Comparison of ENCODE assay signal across 22 mouse cellular contexts in the genomic region with DNA sequence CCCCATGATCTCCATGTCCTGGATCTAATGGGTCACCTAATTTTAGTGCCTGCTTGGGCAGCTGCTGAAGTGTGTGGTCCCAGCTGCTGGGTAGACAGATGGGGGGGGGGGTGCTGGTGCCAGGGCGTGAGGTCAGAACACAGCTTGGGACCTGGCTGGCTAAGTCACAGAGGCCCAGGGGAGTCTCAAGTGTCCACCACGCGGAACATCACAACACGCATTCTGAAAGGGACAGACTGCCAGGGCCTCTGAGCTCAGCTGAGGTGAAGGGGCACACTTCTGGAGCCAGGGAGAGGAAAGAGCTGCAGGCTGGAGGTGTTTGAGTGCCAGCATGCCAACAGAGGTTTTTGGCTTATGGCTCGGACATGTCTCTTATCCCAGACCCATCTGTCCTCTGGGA. TPM values are rescaled to one million over a fixed set of nuclear protein-coding genes. Genes with fewer than 3 reads are reported as not detected.
DNase-seq lines count a peak whose midpoint lies in the region; ATAC-seq lines count a peak whose summit lies in the region.
"Had no signal": no experiment of that assay in that cellular context is flagged by ENCODE, and none has a peak within 500 bp of the region (broad histone marks: within the 10 kb centered on the region; RNA-seq: fewer than 3 reads in every experiment).

No protein-coding gene starts in this region.

- no peak overlapping the region for H3K4me2 ChIP-seq in heart, embryonic 11.5 days
- H3K4me2 ChIP-seq: embryonic facial prominence, embryonic 15.5 days; forebrain, embryonic 15.5 days; hindbrain, embryonic 15.5 days had no signal

- intact Hi-C loops in heart, postnatal 10 days (cut with DNase I) = loop anchor here (5.0 kb wide), 1 partner anchor 112 kb away; no protein-coding TSS in a partner anchor
- intact Hi-C loops in left cerebral cortex, postnatal 36 days (cut with DNase I) = no loop called here

- 0 out of 2 replicates have a peak, but pooled peaks have one; percentile 31 for ATAC-seq in heart, embryonic 11.5 days (replicated peaks; ENCODE audit: insufficient number of reproducible peaks, low FRiP score, low TSS enrichment)
- ATAC-seq: forebrain, embryonic 15.5 days; intestine, postnatal 0 days had no signal

- no peak overlapping the region for H3K27ac ChIP-seq in heart, embryonic 11.5 days (ENCODE audit: low read depth, low read length)
- H3K27ac ChIP-seq: embryonic facial prominence, embryonic 15.5 days; forebrain, embryonic 15.5 days; hindbrain, embryonic 15.5 days had no signal

- H3K4me3 ChIP-seq in heart, embryonic 11.5 days (ENCODE audit: low read depth, low read length) = no peak overlapping the region
- H3K4me3 ChIP-seq: embryonic facial prominence, embryonic 15.5 days; erythroblast, embryonic 14.5 days; forebrain, embryonic 15.5 days; hindbrain, embryonic 15.5 days had no signal

- H3K27me3 ChIP-seq in heart, embryonic 11.5 days (ENCODE audit: control insufficient read depth, insufficient read depth, low read length) = peaks cover 7% of the 10 kb centered on the region
- H3K27me3 ChIP-seq: forebrain, embryonic 15.5 days had no signal

- H3K36me3 ChIP-seq in heart, embryonic 11.5 days (ENCODE audit: control insufficient read depth, insufficient read depth, low read length) = no peaks in the 10 kb centered on the region
- H3K36me3 ChIP-seq: embryonic facial prominence, embryonic 15.5 days; forebrain, embryonic 15.5 days; hindbrain, embryonic 15.5 days had no signal

- no peak for DNase-seq in heart, postnatal 10 days
- DNase-seq in adipocyte (ENCODE audit: low spot score) = peak; percentile 34
- DNase-seq in gastrocnemius, adult 8-10 months (ENCODE audit: low spot score in 2 of 2) = peak; percentile 64 to 76
- DNase-seq in skeletal muscle tissue, adult 2 months (ENCODE audit: low read depth, low spot score) = peak; percentile 94
- no peak for DNase-seq in left cerebral cortex, postnatal 36 days (ENCODE audit: low spot score in 2 of 2)
- DNase-seq in thymus, postnatal 0 days (ENCODE audit: low spot score) = no peak
- DNase-seq: adrenal gland, postnatal 14 days; cerebellum, adult 11-12 months; cerebellum, postnatal 10 days; embryo, embryonic 11 days had no signal

- 69% methylated on average over 5 of the region's 5 CpGs for WGBS in heart, embryonic 11.5 days (ENCODE audit: insufficient replicate concordance)

- peaks cover 2% of the 10 kb centered on the region; the same call in 1 of the 2 replicates for H3K4me1 ChIP-seq in heart, embryonic 11.5 days (ENCODE audit: control insufficient read depth, insufficient read depth, low read length)
- H3K4me1 ChIP-seq: forebrain, embryonic 15.5 days; hindbrain, embryonic 15.5 days had no signal

- no peaks in the 10 kb centered on the region for H3K9me3 ChIP-seq in heart, embryonic 11.5 days (replicated peaks; ENCODE audit: control insufficient read depth, low read length)
- H3K9me3 ChIP-seq: embryonic facial prominence, embryonic 15.5 days; forebrain, embryonic 15.5 days; hindbrain, embryonic 15.5 days had no signal

- H3K9ac ChIP-seq in heart, embryonic 11.5 days (ENCODE audit: low read depth, low read length) = no peak overlapping the region
- H3K9ac ChIP-seq: embryonic facial prominence, embryonic 15.5 days; forebrain, embryonic 15.5 days; hindbrain, embryonic 15.5 days had no signal

RNA-seq across cellular contexts. Expression of gene Pitx1, which starts 14.7 kb away (rescaled TPM):
- polyA plus RNA-seq in heart, embryonic 11.5 days (2014; fragmentation: Nextera tagmentation; extraction: Ambion mirVana) = 0.51 and 1.2 TPM in 2 replicates
- not detected for total RNA-seq in heart, postnatal 10 days (2021)
- under 1 TPM; 0.12 to 0.27 (median 0.21) TPM for total RNA-seq in gastrocnemius, adult 8-10 months (2022)
- not detected for total RNA-seq in left cerebral cortex, postnatal 36 days (2021)
- polyA plus RNA-seq in thymus, postnatal 0 days (2015; fragmentation: Nextera tagmentation; extraction: Ambion mirVana) = 0.70 TPM in 1 of 2 replicates, not detected in the other
- total RNA-seq: adrenal gland, adult 18-20 months; adrenal gland, postnatal 14 days; heart, adult 8-10 months; heart, postnatal 25 days; MEL had no signal
- polyA plus RNA-seq: C2C12; forebrain, embryonic 15.5 days; gonadal fat pad, adult 2 months had no signal

Comparison
In these comparisons a context has a peak if more than half of its experiments do, and no peak if none do; other contexts are left out.
1. DNase-seq: peak in adipocyte (single experiment), gastrocnemius, adult 8-10 months (2 of 2) and skeletal muscle tissue, adult 2 months (single experiment); none in heart, postnatal 10 days (0 of 2), left cerebral cortex, postnatal 36 days (0 of 2) and thymus, postnatal 0 days (single experiment).